Mouse (Mus musculus) limb, embryonic 12.5 days (tissue): Measurements from ENCODE around the gene Grap2. TPM values are rescaled to one million over a fixed set of nuclear protein-coding genes. Genes with fewer than 3 reads are reported as not detected.

ENCODE experiments used
- ATAC-seq: fragments of 200-750 bp; cut with Nextera tagmentation; 2 replicates; pipeline ENCODE4 v1.8.0; 2017; ENCODE audit warnings: low read depth, moderate TSS enrichment; ENCODE audit not compliant: insufficient number of reproducible peaks, insufficient read depth, low FRiP score, low TSS enrichment
- H3K27ac ChIP-seq: fragments of 300-500 bp; sonication (generic); 2 replicates; pipeline ENCODE4 v1.5.1; 2016; ENCODE audit warnings: mild to moderate bottlenecking, moderate library complexity
- H3K27me3 ChIP-seq: fragments of 300-500 bp; sonication (generic); 2 replicates; pipeline ENCODE4 v1.6.1; 2016; ENCODE audit warnings: mild to moderate bottlenecking, moderate library complexity
- H3K36me3 ChIP-seq: fragments of 300-500 bp; sonication (generic); 2 replicates; pipeline ENCODE4 v1.6.1; 2016; ENCODE audit warnings: mild to moderate bottlenecking, moderate library complexity
- H3K4me1 ChIP-seq: fragments of 300-500 bp; sonication (generic); replicated peaks from 2 replicates; pipeline ENCODE4 v1.6.1; 2016
- H3K4me2 ChIP-seq: fragments of 300-500 bp; sonication (generic); 2 replicates; pipeline ENCODE4 v1.6.1; 2016; ENCODE audit warnings: mild to moderate bottlenecking, moderate library complexity
- H3K4me3 ChIP-seq: fragments of 300-500 bp; sonication (generic); replicated peaks from 2 replicates; pipeline ENCODE4 v1.5.1; 2016; ENCODE audit warnings: mild to moderate bottlenecking
- H3K9ac ChIP-seq: fragments of 300-500 bp; sonication (generic); replicated peaks from 2 replicates; pipeline ENCODE4 v1.6.1; 2016; ENCODE audit warnings: mild to moderate bottlenecking, moderate library complexity
- H3K9me3 ChIP-seq: fragments of 300-500 bp; sonication (generic); 2 replicates; pipeline ENCODE4 v1.6.1; 2016; ENCODE audit warnings: mild to moderate bottlenecking, moderate library complexity
- WGBS: fragments of 180-500 bp; shearing (Covaris S2); methylation state at CpG from one replicate; pipeline ENCODE4 v1.1.7; 2016; 5-methylcytosine and 5-hydroxymethylcytosine counted together
- polyA plus RNA-seq: library from polyadenylated mRNA; unstranded; fragments of >200 nt; fragmentation: Nextera tagmentation; extraction: Ambion mirVana; gene quantifications from 2 replicates; pipeline ENCODE4 v1.2.1, GENCODE M21; 2016

The Grap2 gene
- polyA plus RNA-seq, 1 experiment from 2014 or later = 2.9 TPM

DNA sequence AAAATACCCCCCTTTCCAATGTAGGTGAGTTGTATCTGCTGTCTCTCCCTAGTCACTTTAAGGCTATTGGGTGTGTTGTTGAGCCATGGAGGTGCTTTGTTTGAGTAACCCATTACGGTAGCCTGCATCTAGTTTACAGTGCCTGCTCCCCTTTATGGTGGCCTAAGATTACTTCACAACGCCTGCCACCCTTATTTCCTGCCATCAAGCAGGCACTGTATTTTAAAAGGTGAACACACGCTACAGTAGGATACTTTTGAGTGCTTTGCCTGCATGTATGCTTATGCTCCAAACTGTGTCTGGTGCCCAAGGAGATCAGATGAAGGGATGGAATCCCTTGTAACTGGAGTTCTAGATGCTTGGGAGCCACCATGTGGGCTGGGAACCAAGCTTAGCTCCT is 5.3 kb upstream of the Grap2 start:
- H3K9ac ChIP-seq = no peak overlapping the region
- H3K27ac ChIP-seq = no peak overlapping the region
- H3K4me3 ChIP-seq = no peak overlapping the region
- WGBS = 55% methylated on average over 3 of the region's 3 CpGs
- no peak for ATAC-seq
- H3K4me1 ChIP-seq = no peaks in the 10 kb centered on the region
- H3K27me3 ChIP-seq = no peaks in the 10 kb centered on the region; the same call in 1 of the 2 replicates
- no peaks in the 10 kb centered on the region for H3K9me3 ChIP-seq
- H3K36me3 ChIP-seq = no peaks in the 10 kb centered on the region
- no peak overlapping the region for H3K4me2 ChIP-seq

DNA sequence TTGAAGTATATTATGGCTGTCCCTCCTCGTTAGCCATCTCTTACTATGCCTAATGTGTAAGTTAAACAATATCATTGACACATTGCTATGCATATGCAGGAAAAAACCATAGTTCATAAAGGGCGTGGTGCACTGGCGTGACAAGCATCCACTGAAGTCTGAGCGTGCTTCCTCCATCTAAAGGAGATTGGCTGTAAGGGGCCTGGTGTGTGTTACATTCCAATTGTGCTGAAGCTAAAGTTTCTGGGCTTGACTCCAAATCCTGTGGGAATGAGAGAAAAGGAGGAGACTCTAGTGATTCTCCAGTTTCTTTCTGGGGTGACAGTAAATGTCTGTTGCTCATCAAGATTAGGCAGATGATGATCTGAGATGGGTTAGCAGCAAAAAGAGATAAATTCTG is 4.7 kb upstream of the Grap2 start:
- Histone ChIP-seq H3K9me3 (no peaks in the 10 kb centered on the region), H3K4me1 (no peaks in the 10 kb centered on the region), H3K27me3 (no peaks in the 10 kb centered on the region; the same call in 1 of the 2 replicates), H3K4me2 (no peak overlapping the region), H3K9ac (no peak overlapping the region), H3K36me3 (no peaks in the 10 kb centered on the region), H3K27ac (no peak overlapping the region), H3K4me3 (no peak overlapping the region)
- 77% methylated on average over 4 of the region's 4 CpGs for WGBS
- ATAC-seq = no peak

DNA sequence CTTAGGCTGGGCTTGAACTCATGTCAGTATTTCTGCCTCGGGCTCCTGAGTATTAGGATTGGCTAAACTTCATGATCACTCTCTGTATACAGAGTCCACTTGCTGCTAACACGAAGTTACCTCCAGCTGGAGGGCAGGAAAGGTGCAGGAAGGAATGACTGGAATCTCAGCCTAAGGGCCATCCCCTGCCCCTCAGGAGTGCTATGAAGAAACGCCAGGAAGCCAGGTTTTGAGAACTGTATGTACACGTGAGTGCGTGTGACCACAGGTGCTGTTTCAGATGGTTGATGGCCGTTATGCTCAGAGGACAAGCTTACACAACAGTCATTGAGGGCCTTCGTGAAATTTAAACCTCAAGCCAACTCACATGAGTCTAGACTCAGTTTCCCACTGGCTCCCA is 3.2 kb upstream of the Grap2 start:
- no peak overlapping the region for H3K4me3 ChIP-seq
- no peak overlapping the region for H3K4me2 ChIP-seq
- no peak overlapping the region for H3K27ac ChIP-seq
- no peaks in the 10 kb centered on the region; the same call in 1 of the 2 replicates for H3K27me3 ChIP-seq
- H3K36me3 ChIP-seq = no peaks in the 10 kb centered on the region
- H3K9me3 ChIP-seq = no peaks in the 10 kb centered on the region
- ATAC-seq = no peak
- H3K9ac ChIP-seq = no peak overlapping the region
- 75% methylated on average over 7 of the region's 7 CpGs for WGBS
- no peaks in the 10 kb centered on the region for H3K4me1 ChIP-seq

DNA sequence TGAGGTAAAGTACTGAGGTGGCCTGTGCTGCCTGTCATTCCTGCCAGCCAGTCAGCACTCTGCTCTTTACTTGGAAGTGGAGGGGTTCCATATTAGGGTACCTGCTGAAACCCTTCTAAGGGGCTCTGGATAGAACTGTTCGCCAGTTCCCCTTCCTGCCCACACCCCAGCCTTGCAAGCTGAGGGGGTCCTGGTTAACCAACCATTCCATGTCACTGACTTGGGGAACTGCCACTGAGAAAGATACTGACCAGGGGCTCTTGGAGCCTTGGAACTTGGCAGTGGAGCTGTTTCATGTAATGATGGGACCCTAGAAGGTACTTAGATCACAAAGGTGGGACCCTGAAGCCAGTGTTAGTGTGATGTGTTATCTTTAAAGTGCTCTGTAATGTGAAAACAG is 2.2 kb upstream of the Grap2 start:
- WGBS = 87% methylated on average over 1 of the region's 1 CpGs
- H3K4me1 ChIP-seq = no peaks in the 10 kb centered on the region
- no peaks in the 10 kb centered on the region; the same call in 1 of the 2 replicates for H3K27me3 ChIP-seq
- no peak for ATAC-seq
- no peak overlapping the region for H3K27ac ChIP-seq
- H3K4me3 ChIP-seq = no peak overlapping the region
- H3K36me3 ChIP-seq = no peaks in the 10 kb centered on the region
- no peaks in the 10 kb centered on the region for H3K9me3 ChIP-seq
- H3K9ac ChIP-seq = no peak overlapping the region
- no peak overlapping the region for H3K4me2 ChIP-seq

- Histone ChIP-seq H3K36me3 (no peaks in the 10 kb centered on the region), H3K4me1 (no peaks in the 10 kb centered on the region), H3K27ac (no peak overlapping the region), H3K9ac (no peak overlapping the region), H3K27me3 (peaks cover 10% of the 10 kb centered on the region), H3K4me3 (no peak overlapping the region), H3K9me3 (no peaks in the 10 kb centered on the region), H3K4me2 (no peak overlapping the region)
- ATAC-seq = no peak
- 78% methylated on average over 7 of the region's 7 CpGs for WGBS
Measured at GRCm38 (mm10) chr15:80571611-80572010, 783 bp upstream of the Grap2 start.

DNA sequence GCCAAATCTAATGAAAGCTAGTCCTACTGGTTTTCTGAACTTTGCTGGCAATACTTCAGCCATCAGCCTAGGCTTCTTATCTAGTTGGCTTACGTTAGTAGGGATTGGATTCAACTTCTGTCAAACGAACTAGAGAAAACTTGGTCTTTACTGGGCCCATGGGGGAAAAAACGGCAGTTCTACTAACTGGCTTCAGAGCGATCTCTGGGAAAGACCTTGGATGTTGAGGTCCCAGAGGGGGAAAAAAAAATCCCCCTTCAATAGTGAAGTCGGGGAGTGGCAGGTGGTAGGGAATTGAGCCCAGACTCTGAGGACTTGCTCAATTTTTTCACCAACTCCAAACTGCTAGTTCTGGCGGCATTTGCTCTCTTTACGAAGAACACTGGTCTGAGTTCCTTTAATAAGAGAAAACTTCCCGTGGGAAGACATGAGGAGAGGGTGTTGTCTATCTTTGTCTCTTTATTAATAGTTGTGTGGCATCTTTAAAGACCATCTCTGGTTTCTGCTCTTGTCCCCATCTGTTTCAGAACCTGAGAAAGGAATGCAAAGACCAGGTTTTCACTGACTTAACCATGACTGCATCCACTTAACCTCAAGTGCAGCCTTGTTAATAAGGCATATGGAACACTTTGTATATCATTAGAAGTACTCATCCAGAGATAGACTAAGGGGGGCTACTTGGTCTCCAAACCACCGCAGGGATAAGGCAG is 572 bp downstream of the Grap2 start:
- ATAC-seq = no peak

DNA sequence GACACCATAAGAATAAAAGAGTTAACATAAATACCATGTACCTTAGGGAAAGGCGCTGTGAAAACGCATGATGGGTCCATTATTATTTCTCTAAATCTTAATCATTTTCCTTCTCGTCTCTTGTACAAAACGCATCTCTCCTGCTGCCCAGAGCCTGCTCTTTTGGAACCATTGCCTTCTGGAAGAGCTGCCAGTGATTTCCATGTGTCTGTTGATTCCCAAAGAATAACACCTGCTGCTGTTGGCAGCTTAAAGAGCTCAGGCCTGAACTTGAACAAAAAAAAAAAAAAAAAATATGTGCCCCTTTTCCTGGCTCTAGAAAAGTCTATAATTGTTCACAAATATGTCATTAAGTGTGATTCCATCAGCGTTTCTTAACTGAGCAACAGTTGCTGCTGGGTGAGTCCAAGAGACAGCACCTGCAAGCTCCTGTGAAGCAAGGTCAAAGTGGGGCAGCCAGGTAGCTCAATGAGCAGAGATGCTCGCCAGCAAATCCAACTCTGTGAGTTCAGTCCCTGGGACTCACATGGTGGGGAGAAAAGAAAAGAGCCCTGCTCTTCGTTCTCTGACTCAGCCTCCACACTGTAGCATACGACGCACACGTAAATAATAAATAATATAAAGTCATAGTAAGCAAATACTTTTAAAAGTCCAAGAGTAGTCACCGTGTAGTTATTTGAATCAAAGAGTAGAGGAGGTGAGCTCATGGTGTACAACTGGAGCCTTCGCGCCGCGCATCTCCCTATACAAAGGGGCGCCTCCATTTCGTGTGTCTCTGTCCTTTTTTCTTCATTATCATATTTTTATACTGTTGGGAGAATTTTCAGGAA is 2.0 kb downstream of the Grap2 start:
- ATAC-seq = no peak
- H3K27ac ChIP-seq = no peak overlapping the region
- H3K9me3 ChIP-seq = no peaks in the 10 kb centered on the region
- peaks cover 38% of the 10 kb centered on the region for H3K27me3 ChIP-seq
- H3K36me3 ChIP-seq = no peaks in the 10 kb centered on the region
- no peak overlapping the region for H3K4me2 ChIP-seq
- no peak overlapping the region for H3K4me3 ChIP-seq
- 91% methylated on average over 17 of the region's 17 CpGs for WGBS
- H3K4me1 ChIP-seq = no peaks in the 10 kb centered on the region
- H3K9ac ChIP-seq = no peak overlapping the region

More for the DNA sequence above, 572 bp downstream of the Grap2 start:
- Histone ChIP-seq H3K27ac (no peak overlapping the region), H3K27me3 (peaks cover 23% of the 10 kb centered on the region), H3K4me2 (no peak overlapping the region), H3K36me3 (no peaks in the 10 kb centered on the region), H3K4me1 (no peaks in the 10 kb centered on the region), H3K9me3 (no peaks in the 10 kb centered on the region), H3K9ac (no peak overlapping the region), H3K4me3 (no peak overlapping the region)
- 76% methylated on average over 9 of the region's 9 CpGs for WGBS

- H3K4me2 ChIP-seq = no peak overlapping the region
- H3K36me3 ChIP-seq = no peaks in the 10 kb centered on the region
- H3K27ac ChIP-seq = no peak overlapping the region
- H3K9me3 ChIP-seq = no peaks in the 10 kb centered on the region
- H3K27me3 ChIP-seq = peaks cover 39% of the 10 kb centered on the region
- ATAC-seq = no peak
- H3K9ac ChIP-seq = no peak overlapping the region
- WGBS = 91% methylated on average over 13 of the region's 13 CpGs
- H3K4me1 ChIP-seq = no peaks in the 10 kb centered on the region
- no peak overlapping the region for H3K4me3 ChIP-seq
Measured at GRCm38 (mm10) chr15:80575817-80576370, 3.5 kb downstream of the Grap2 start.

DNA sequence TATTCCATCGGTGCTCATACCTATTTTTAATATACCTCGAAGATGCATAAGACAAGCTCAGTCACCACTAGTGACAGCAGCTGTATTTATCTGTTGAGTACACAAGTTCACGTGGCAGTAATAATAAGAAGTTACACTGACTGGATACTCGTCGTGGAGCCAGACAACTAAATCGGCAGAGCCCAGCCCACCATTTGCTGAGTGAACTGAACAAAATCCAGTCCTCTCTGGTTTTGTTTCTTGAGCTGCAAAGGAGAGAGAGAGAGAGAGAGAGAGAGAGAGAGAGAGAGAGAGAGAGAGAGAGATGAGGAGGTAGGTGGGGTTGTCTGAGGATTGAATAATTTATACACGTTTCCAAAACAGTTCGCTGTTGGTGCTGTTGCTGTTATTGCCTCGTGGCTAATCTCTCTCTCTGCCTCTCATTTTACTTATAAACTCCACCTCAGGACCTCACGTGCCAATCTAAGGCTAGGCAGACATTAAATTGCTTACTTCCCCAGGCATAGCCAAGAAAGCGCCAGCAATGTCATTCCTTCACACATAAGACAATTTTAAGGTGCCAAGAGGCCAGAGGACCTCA is 4.1 kb downstream of the Grap2 start:
- Histone ChIP-seq H3K4me2 (no peak overlapping the region), H3K9me3 (no peaks in the 10 kb centered on the region), H3K27me3 (peaks cover 39% of the 10 kb centered on the region), H3K36me3 (no peaks in the 10 kb centered on the region), H3K4me3 (no peak overlapping the region), H3K9ac (no peak overlapping the region), H3K27ac (no peak overlapping the region), H3K4me1 (no peaks in the 10 kb centered on the region)
- ATAC-seq = no peak
- 79% methylated on average over 11 of the region's 11 CpGs for WGBS

DNA sequence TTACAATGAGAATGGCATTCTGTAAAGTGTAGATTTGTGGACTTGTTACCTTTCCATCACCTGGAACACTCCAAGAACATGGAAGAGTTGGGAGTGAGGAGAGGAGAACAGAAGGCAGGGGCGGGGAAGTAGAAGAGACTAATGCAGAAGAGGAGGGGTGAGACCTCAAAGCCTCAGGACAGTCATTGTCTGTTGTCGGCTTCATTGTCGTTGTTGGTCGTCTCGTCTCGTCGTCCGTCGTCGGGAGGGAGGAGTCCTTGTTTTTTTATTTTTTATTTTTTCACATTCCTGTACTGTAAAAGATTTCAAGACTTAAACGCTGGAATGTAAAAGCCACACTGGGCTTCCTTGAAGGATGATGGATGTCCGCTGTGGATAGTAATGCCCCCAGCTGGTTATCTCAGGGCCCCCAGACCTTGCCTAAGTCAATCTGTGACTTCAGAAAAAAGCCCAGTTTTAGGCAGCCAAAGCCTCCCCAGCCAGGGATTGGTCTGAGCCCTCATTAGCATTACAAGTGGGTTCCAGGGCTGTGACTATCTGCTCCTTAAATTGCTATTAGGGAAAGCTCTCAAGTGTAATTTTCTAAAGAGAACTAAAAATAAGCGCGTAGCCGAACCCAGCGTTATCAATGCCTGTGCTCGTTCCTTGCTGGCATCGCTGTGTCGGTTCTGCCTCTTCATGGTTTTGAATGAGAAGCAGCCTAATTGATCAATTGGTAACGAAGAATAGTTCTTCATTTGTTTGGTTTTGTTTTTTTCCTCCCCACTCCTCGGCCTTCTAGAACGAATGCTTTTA is 5.0 kb downstream of the Grap2 start:
- no peak overlapping the region for H3K4me3 ChIP-seq
- H3K4me1 ChIP-seq = no peaks in the 10 kb centered on the region
- H3K27ac ChIP-seq = no peak overlapping the region
- no peak overlapping the region for H3K4me2 ChIP-seq
- no peaks in the 10 kb centered on the region for H3K36me3 ChIP-seq
- H3K9me3 ChIP-seq = no peaks in the 10 kb centered on the region
- no peak for ATAC-seq
- 21% methylated on average over 22 of the region's 22 CpGs for WGBS
- H3K9ac ChIP-seq = no peak overlapping the region
- H3K27me3 ChIP-seq = peaks cover 46% of the 10 kb centered on the region
